Mouse (Mus musculus) heart, adult 2 months (tissue): ENCODE measurements around the gene Cbx6. TPM values are rescaled to one million over a fixed set of nuclear protein-coding genes. Genes with fewer than 3 reads are reported as not detected.

Experiments used
- DNase-seq, 2 experiments: peaks; one replicate each; pipeline ENCODE4 v3.0.0; 2021
- H3K27ac ChIP-seq: fragments of 200-600 bp; 2 replicates; pipeline ENCODE4 v1.8.1; 2022
- H3K27me3 ChIP-seq: fragments of 200-500 bp; 2 replicates; pipeline ENCODE4 v1.6.1; 2012; ENCODE audit warnings: mild to moderate bottlenecking, low read length, inconsistent platforms, mixed read lengths; ENCODE audit not compliant: control insufficient read depth, insufficient read depth
- H3K36me3 ChIP-seq: fragments of 200-500 bp; 2 replicates; pipeline ENCODE4 v1.6.1; 2012; ENCODE audit warnings: low read length, inconsistent platforms; ENCODE audit not compliant: control insufficient read depth, insufficient read depth
- H3K4me1 ChIP-seq: fragments of 200-500 bp; 2 replicates; pipeline ENCODE4 v1.6.1; 2011; ENCODE audit warnings: low read length; ENCODE audit not compliant: control insufficient read depth, insufficient read depth
- H3K4me3 ChIP-seq: fragments of 200-600 bp; 2 replicates; pipeline ENCODE4 v1.8.1; 2022
- H3K79me2 ChIP-seq: fragments of 200-500 bp; replicated peaks from 2 replicates; pipeline ENCODE4 v1.6.1; 2012; ENCODE audit warnings: mild to moderate bottlenecking, inconsistent platforms, low read length, moderate library complexity, mixed read lengths; ENCODE audit not compliant: control insufficient read depth, insufficient read depth
- H3K9ac ChIP-seq: fragments of 200-500 bp; 2 replicates; pipeline ENCODE4 v1.6.1; 2012; ENCODE audit warnings: low read depth, mild to moderate bottlenecking, control low read depth, inconsistent platforms, low read length, mixed read lengths
- CTCF ChIP-seq: fragments of 200-600 bp; IDR thresholded peaks from 2 replicates; pipeline ENCODE4 v1.8.1; 2022; ENCODE audit warnings: antibody characterized with exemption, mild to moderate bottlenecking, moderate library complexity
- EP300 ChIP-seq: fragments of 200-500 bp; IDR thresholded peaks from 2 replicates; pipeline ENCODE4 v1.6.1; 2011; ENCODE audit warnings: low read depth, low read length, control low read depth; ENCODE audit not compliant: insufficient read depth
- POLR2A ChIP-seq: fragments of 200-500 bp; IDR thresholded peaks from 2 replicates; pipeline ENCODE4 v1.6.1; 2011; ENCODE audit warnings: mild to moderate bottlenecking, low read depth, low read length, control low read depth; ENCODE audit not compliant: insufficient read depth
- WGBS: fragments of 180-500 bp; shearing (Covaris S2); methylation state at CpG from one replicate; pipeline ENCODE4 v1.1.7; 2018; 5-methylcytosine and 5-hydroxymethylcytosine counted together
- intact Hi-C: fragments of 180-260 bp; cut with DNase I; formaldehyde crosslinking; loops from one replicate; pipeline ENCODE4 v1.15.1; 2025
- polyA plus RNA-seq: library from polyadenylated mRNA; depleted of rRNA; stranded (reverse); fragments of >200 nt; gene quantifications from 2 replicates; pipeline ENCODE4 v1.2.3, GENCODE M21; 2012
- total RNA-seq, 2 experiments: library from RNA; stranded (reverse); gene quantifications; 2 replicates each; pipeline ENCODE4 v1.2.3; 2021

The Cbx6 gene
- total and polyA plus RNA-seq, 3 experiments: 21.1 to 22.9 (median 21.3) TPM

DNA sequence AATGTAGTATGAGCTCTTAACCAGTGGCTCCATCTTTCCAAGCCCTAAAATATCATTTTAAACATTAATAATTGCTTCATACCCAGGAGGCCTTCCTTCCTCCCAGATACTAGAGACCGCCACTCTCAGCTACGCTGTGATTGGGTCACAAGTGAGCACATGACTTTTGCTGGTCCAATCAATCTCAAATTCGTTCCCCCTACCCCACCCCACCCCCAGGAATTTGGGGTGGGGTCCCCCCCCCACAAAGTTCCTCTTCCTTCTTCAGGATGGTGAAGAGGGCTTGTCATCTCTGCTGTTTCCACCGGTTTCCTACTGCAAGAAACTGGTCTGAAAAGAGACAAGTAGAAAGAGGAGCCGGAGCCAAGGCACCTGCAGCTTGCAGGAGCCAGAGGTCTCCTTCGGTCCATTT lies 44.2 kb upstream of the Cbx6 start:
- intact Hi-C loops: loop anchor here (1.0 kb wide), 1 partner anchor 44 kb away; the partner anchor contains the start of genes Cbx6 and Npcd
- no peak overlapping the region for H3K9ac ChIP-seq
- 36% methylated on average over 6 of the region's 6 CpGs for WGBS
- peak overlapping the region; percentile 36 for H3K4me3 ChIP-seq
- no peaks in the 10 kb centered on the region for H3K79me2 ChIP-seq
- no peaks in the 10 kb centered on the region for H3K36me3 ChIP-seq
- H3K4me1 ChIP-seq: peaks cover 5% of the 10 kb centered on the region
- peak in 1 of 2 experiments; percentile 40 for DNase-seq
- H3K27ac ChIP-seq: peak overlapping the region; percentile 81
- TF ChIP-seq EP300 (no peak), CTCF (no peak)
- no peaks in the 10 kb centered on the region for H3K27me3 ChIP-seq

DNA sequence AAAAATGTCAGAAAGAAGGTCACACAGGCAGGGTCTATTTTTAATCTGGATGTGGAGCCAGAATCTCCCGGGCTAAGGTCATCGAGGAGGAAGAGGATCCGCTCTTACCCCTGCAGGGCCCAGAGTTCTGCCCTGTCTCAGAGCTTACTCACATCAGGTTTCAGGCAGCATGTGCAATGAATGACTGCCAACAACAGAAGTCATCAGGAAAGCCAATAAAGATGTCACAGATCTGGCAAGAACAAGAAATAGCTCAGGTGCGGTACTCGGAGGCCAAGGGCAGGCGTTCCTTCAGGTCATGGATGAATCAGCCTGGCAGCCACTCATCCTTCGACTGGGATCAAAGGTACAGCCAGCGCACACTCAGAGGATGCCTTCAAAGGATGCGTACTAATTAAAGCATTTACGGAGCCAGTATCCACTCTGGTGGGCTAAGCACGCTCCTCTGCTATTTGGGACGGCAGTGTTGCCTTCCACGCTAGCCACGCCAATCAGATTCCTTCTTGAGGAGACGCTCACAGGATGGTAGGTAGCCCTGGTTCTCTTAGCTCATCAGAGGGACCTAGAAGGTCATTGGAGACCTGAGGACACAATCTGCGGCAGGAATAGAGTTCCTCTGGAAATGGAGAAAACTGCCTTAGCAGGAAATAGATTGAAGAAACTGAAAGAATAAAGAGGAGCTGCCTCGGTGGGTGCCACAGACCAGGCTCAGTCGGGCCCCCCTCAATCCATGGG lies 40.9 kb upstream of the Cbx6 start:
- DNase-seq: no peak
- Histone ChIP-seq H3K27me3 (no peaks in the 10 kb centered on the region), H3K79me2 (no peaks in the 10 kb centered on the region), H3K4me3 (no peak overlapping the region), H3K9ac (no peak overlapping the region), H3K27ac (peak overlapping the region; percentile 31; the same call in 1 of the 2 replicates), H3K4me1 (peaks cover 3% of the 10 kb centered on the region), H3K36me3 (no peaks in the 10 kb centered on the region)
- intact Hi-C loops: no loop called here
- WGBS: 73% methylated on average over 18 of the region's 18 CpGs
- TF ChIP-seq EP300 (no peak), POLR2A (no peak), CTCF (no peak)

DNA sequence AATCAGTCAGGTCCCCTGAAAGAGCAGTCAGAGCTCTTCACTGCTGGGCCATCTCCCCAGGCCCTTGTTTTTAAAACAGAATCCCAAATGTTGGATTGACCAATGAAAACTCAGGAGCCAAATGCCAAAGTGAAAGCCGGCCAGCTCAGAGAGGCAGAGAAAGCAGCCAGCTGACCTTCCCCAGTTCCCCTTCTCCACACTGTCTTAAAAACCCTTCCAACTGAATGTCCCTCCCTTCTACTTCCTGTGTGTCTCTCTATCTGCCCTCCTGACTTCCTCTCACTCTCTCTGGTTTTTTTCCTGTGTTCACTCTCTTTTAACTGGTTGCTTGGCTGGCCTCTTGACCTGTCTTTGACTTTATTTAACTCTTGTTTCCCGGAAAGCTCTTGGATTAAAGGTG lies 39.5 kb upstream of the Cbx6 start:
- Histone ChIP-seq H3K79me2 (no peaks in the 10 kb centered on the region), H3K27ac (no peak overlapping the region), H3K9ac (no peak overlapping the region), H3K27me3 (no peaks in the 10 kb centered on the region), H3K4me3 (no peak overlapping the region), H3K36me3 (no peaks in the 10 kb centered on the region), H3K4me1 (peaks cover 3% of the 10 kb centered on the region)
- intact Hi-C loops: no loop called here
- TF ChIP-seq CTCF: no peak
- WGBS: 31% methylated on average over 2 of the region's 2 CpGs
- no peak for DNase-seq

DNA sequence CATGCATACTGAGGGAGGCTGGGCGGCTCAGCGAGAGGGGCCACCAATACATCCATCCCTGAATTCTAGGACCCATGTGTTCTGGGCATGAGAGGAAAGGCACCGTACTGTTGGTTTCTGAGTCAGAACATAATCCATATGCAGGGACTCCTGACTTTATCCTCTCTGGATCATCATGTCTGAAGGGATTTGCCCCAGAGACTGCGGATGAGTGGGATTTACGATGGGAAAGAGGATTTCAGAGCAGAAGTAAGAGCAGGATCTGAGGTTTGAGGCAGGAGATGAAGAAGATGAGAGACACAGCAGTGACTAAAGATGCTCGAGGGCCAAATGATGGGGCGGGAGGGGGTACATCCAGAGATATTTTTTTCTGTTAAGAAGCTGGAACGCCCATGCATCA lies 39.1 kb upstream of the Cbx6 start:
- TF ChIP-seq EP300 (no peak), POLR2A (no peak), CTCF (no peak)
- Histone ChIP-seq H3K27ac (no peak overlapping the region), H3K36me3 (no peaks in the 10 kb centered on the region), H3K4me1 (peaks cover 1% of the 10 kb centered on the region; the same call in 1 of the 2 replicates), H3K27me3 (no peaks in the 10 kb centered on the region), H3K79me2 (no peaks in the 10 kb centered on the region), H3K4me3 (no peak overlapping the region), H3K9ac (no peak overlapping the region)
- intact Hi-C loops: no loop called here
- WGBS: 92% methylated on average over 8 of the region's 8 CpGs
- no peak for DNase-seq

DNA sequence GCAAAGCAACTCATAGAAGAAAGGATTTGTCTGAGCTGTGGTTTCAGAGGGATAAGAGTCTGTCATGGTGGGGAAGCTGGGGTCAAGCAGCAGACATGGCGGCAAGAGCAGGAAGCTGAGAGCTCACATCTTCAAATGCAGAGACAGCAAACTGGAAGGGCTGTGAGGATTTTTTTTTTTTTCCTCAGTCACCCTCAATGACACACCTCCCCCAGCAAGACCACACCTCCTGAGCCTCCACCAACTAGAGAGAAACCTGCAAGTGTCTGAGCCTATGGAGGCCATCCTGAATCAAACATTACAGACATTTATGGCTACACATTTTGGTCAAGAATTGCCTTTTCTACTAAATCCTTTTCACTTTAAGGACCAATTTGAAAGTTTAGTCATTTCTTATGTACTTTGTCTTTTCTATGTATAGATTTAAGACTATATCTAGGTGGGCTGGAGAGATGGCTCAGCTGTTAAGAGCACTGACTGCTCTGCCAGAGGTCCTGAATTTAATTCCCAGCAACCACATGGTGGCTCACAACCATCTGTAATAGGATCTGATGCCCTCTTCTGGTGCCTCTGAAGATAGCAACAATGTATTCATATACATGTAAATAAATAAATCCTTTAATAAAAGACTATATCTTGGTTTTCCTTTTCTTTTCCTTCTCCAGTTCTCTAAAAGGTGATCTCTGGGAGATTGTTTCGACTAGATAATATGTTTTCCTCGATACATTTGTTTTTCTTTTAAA lies 32.9 kb upstream of the Cbx6 start:
- Histone ChIP-seq H3K4me1 (no peaks in the 10 kb centered on the region), H3K27me3 (no peaks in the 10 kb centered on the region), H3K9ac (no peak overlapping the region), H3K36me3 (no peaks in the 10 kb centered on the region), H3K79me2 (no peaks in the 10 kb centered on the region), H3K27ac (no peak overlapping the region), H3K4me3 (no peak overlapping the region)
- intact Hi-C loops: no loop called here
- DNase-seq: no peak
- no peak for TF ChIP-seq POLR2A
- TF ChIP-seq CTCF: no peak; the same call in 1 of the 2 replicates
- no peak for TF ChIP-seq EP300
- 73% methylated on average over 3 of the region's 3 CpGs for WGBS

DNA sequence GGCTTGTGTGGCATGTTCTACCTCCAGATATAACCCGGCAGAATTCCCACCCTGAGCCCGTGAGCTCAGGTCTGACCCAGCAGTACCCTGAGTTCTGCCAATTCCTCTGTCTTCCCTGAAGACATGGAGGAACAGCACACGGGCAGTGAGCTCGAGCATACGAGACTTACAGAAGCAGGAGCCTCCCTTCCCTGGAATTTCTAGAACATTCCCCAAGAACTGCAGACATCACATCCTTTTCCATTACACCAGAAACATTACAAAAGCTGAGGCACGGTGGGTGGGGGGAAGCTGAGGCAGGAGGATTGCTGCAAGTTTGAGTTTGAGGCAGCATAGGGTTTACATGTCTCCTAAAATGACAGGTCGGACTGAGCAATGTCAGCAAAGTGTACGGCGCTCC lies 25.3 kb upstream of the Cbx6 start:
- Histone ChIP-seq H3K36me3 (no peaks in the 10 kb centered on the region), H3K27ac (no peak overlapping the region), H3K79me2 (no peaks in the 10 kb centered on the region), H3K4me3 (no peak overlapping the region), H3K27me3 (no peaks in the 10 kb centered on the region), H3K4me1 (no peaks in the 10 kb centered on the region), H3K9ac (no peak overlapping the region)
- intact Hi-C loops: no loop called here
- WGBS: 78% methylated on average over 9 of the region's 9 CpGs
- DNase-seq: no peak
- TF ChIP-seq POLR2A (no peak), CTCF (no peak), EP300 (no peak)
